13 mouse cellular contexts compared by ENCODE assay signal in the genomic region with DNA sequence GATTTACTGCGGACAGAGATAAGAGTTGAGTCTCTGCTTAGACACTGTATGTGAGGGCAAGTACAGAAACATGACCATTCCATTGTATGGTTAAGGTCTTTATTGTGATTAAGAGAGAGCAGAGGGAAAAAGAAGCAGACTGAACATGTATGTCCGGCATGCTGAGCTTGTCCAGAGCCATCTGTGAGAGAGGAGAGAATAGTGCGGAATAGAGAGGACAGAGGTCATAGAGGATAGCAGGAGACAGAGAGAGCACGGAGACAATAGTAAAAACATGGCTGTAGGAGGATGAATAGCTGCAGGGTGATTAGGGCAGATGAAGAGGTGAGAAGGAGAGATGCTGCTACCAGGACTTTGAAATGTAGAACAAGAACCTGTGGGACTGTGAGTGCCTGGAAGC.
A peak's percentile ranks its signal among the peaks of the same experiment; 100 is the strongest.
DNase-seq lines count a peak whose midpoint lies in the region; ATAC-seq and TF ChIP-seq lines count a peak whose summit lies in the region.
"Had no signal": no experiment of that assay in that cellular context is flagged by ENCODE, and none has a peak within 500 bp of the region (broad histone marks: within the 10 kb centered on the region; RNA-seq: fewer than 3 reads in every experiment).

No protein-coding gene starts in this region.

- no peaks in the 10 kb centered on the region for H3K9me3 ChIP-seq in forebrain, embryonic 12.5 days
- H3K9me3 ChIP-seq in forebrain, embryonic 11.5 days (ENCODE audit: control insufficient read depth, low read length): no peaks in the 10 kb centered on the region
- H3K9me3 ChIP-seq in kidney, postnatal 0 days (replicated peaks; ENCODE audit: low read length): no peaks in the 10 kb centered on the region
- H3K9me3 ChIP-seq in hindbrain, embryonic 15.5 days: no peaks in the 10 kb centered on the region
- no peaks in the 10 kb centered on the region for H3K9me3 ChIP-seq in midbrain, postnatal 0 days (ENCODE audit: low read length)
- H3K9me3 ChIP-seq: G1E had no signal

- no peak overlapping the region for H3K9ac ChIP-seq in forebrain, embryonic 12.5 days
- H3K9ac ChIP-seq in forebrain, embryonic 11.5 days (ENCODE audit: low read length): no peak overlapping the region
- H3K9ac ChIP-seq in kidney, postnatal 0 days (ENCODE audit: low read depth, low read length): no peak overlapping the region
- no peak overlapping the region for H3K9ac ChIP-seq in hindbrain, embryonic 15.5 days
- H3K9ac ChIP-seq in midbrain, postnatal 0 days (replicated peaks; ENCODE audit: low read length, poor library complexity, severe bottlenecking): no peak overlapping the region

- no peak overlapping the region for H3K4me2 ChIP-seq in forebrain, embryonic 12.5 days
- no peak overlapping the region for H3K4me2 ChIP-seq in forebrain, embryonic 11.5 days (ENCODE audit: low read depth, low read length, severe bottlenecking)
- H3K4me2 ChIP-seq in kidney, postnatal 0 days (ENCODE audit: low read length): 0 out of 2 replicates have a peak overlapping the region, but pooled peaks have one; percentile 30
- H3K4me2 ChIP-seq in hindbrain, embryonic 15.5 days: peak overlapping the region; percentile 26
- no peak overlapping the region for H3K4me2 ChIP-seq in midbrain, postnatal 0 days (ENCODE audit: low read depth, low read length, poor library complexity, severe bottlenecking)

- ATAC-seq in forebrain, embryonic 12.5 days (ENCODE audit: low FRiP score): 0 out of 2 replicates have a peak, but pooled peaks have one; percentile 41
- no peak for ATAC-seq in forebrain, embryonic 11.5 days (replicated peaks; ENCODE audit: low FRiP score)
- ATAC-seq in kidney, postnatal 0 days (replicated peaks; ENCODE audit: low FRiP score, low read depth): no peak
- peak; percentile 55; the same call in 1 of the 2 replicates for ATAC-seq in hindbrain, embryonic 15.5 days (ENCODE audit: low FRiP score, low read depth)
- no peak for ATAC-seq in midbrain, postnatal 0 days (ENCODE audit: low FRiP score)
- ATAC-seq: activated CD4-positive, CD25-positive, alpha-beta regulatory T cell, adult 4 months had no signal

- H3K27me3 ChIP-seq in forebrain, embryonic 12.5 days: no peaks in the 10 kb centered on the region
- no peaks in the 10 kb centered on the region for H3K27me3 ChIP-seq in forebrain, embryonic 11.5 days (ENCODE audit: control insufficient read depth, insufficient read depth, low read length)
- no peaks in the 10 kb centered on the region for H3K27me3 ChIP-seq in kidney, postnatal 0 days (ENCODE audit: insufficient read depth, low read length)
- no peaks in the 10 kb centered on the region for H3K27me3 ChIP-seq in hindbrain, embryonic 15.5 days
- H3K27me3 ChIP-seq in midbrain, postnatal 0 days (ENCODE audit: insufficient read depth, low read length): no peaks in the 10 kb centered on the region

- no peak for TF ChIP-seq CTCF in kidney, postnatal 0 days (IDR thresholded peaks at IDR 0.05; ENCODE audit: low read depth)
- TF ChIP-seq CTCF in midbrain, postnatal 0 days (IDR thresholded peaks at IDR 0.05): no peak

- no peak overlapping the region for H3K4me3 ChIP-seq in forebrain, embryonic 12.5 days (replicated peaks)
- H3K4me3 ChIP-seq in forebrain, embryonic 11.5 days (ENCODE audit: low read depth, low read length): no peak overlapping the region
- H3K4me3 ChIP-seq in kidney, postnatal 0 days (replicated peaks; ENCODE audit: low read depth, low read length): no peak overlapping the region
- H3K4me3 ChIP-seq in hindbrain, embryonic 15.5 days: no peak overlapping the region
- H3K4me3 ChIP-seq in midbrain, postnatal 0 days (ENCODE audit: low read depth, low read length): no peak overlapping the region
- H3K4me3 ChIP-seq: erythroblast, embryonic 14.5 days had no signal

- WGBS in forebrain, embryonic 12.5 days: 70% methylated on average over 4 of the region's 4 CpGs
- WGBS in forebrain, embryonic 11.5 days: 76% methylated on average over 4 of the region's 4 CpGs
- 23% methylated on average over 4 of the region's 4 CpGs for WGBS in kidney, postnatal 0 days
- WGBS in hindbrain, embryonic 15.5 days: 41% methylated on average over 4 of the region's 4 CpGs
- WGBS in midbrain, postnatal 0 days: 57% methylated on average over 4 of the region's 4 CpGs

- H3K36me3 ChIP-seq in forebrain, embryonic 12.5 days (replicated peaks): no peaks in the 10 kb centered on the region
- H3K36me3 ChIP-seq in forebrain, embryonic 11.5 days (ENCODE audit: control insufficient read depth, insufficient read depth, low read length): no peaks in the 10 kb centered on the region
- H3K36me3 ChIP-seq in kidney, postnatal 0 days (ENCODE audit: insufficient read depth, low read length): no peaks in the 10 kb centered on the region
- no peaks in the 10 kb centered on the region for H3K36me3 ChIP-seq in hindbrain, embryonic 15.5 days
- H3K36me3 ChIP-seq in midbrain, postnatal 0 days (ENCODE audit: insufficient read depth, low read length): no peaks in the 10 kb centered on the region
- H3K36me3 ChIP-seq: G1E had no signal

- H3K27ac ChIP-seq in forebrain, embryonic 12.5 days: no peak overlapping the region
- no peak overlapping the region for H3K27ac ChIP-seq in forebrain, embryonic 11.5 days (ENCODE audit: low read depth, low read length)
- peak overlapping the region; percentile 65 for H3K27ac ChIP-seq in kidney, postnatal 0 days
- H3K27ac ChIP-seq in hindbrain, embryonic 15.5 days (replicated peaks): peak overlapping the region; percentile 70
- H3K27ac ChIP-seq in midbrain, postnatal 0 days (ENCODE audit: low read depth, low read length): peak overlapping the region; percentile 47

- H3K4me1 ChIP-seq in forebrain, embryonic 12.5 days: peaks cover 13% of the 10 kb centered on the region
- no peaks in the 10 kb centered on the region for H3K4me1 ChIP-seq in forebrain, embryonic 11.5 days (replicated peaks; ENCODE audit: control insufficient read depth, insufficient read depth, low read length)
- H3K4me1 ChIP-seq in kidney, postnatal 0 days (replicated peaks; ENCODE audit: insufficient read depth, low read length): peaks cover 20% of the 10 kb centered on the region
- H3K4me1 ChIP-seq in hindbrain, embryonic 15.5 days (replicated peaks): peaks cover 18% of the 10 kb centered on the region
- H3K4me1 ChIP-seq in midbrain, postnatal 0 days (ENCODE audit: insufficient read depth, low read length): no peaks in the 10 kb centered on the region

- no peak for DNase-seq in forebrain, embryonic 11.5 days (ENCODE audit: low spot score)
- peak; percentile 35 for DNase-seq in kidney, postnatal 0 days (ENCODE audit: low spot score)
- no peak for DNase-seq in kidney, adult 11 months
- no peak for DNase-seq in midbrain, postnatal 0 days (ENCODE audit: low spot score)
- no peak for DNase-seq in adrenal gland, postnatal 25 days
- DNase-seq in thymus, postnatal 4 days: no peak
- DNase-seq: lung, postnatal 4 days; thymus, postnatal 36 days had no signal

Comparison
In these comparisons a context has a peak if more than half of its experiments do, and no peak if none do; other contexts are left out.
1. ATAC-seq: peak in forebrain, embryonic 12.5 days (single experiment) and hindbrain, embryonic 15.5 days (single experiment); none in forebrain, embryonic 11.5 days (single experiment), kidney, postnatal 0 days (single experiment) and midbrain, postnatal 0 days (single experiment).
2. H3K27ac ChIP-seq: peak in kidney, postnatal 0 days (single experiment), hindbrain, embryonic 15.5 days (single experiment) and midbrain, postnatal 0 days (single experiment); none in forebrain, embryonic 12.5 days (single experiment) and forebrain, embryonic 11.5 days (single experiment).
3. H3K4me2 ChIP-seq: peak in kidney, postnatal 0 days (single experiment) and hindbrain, embryonic 15.5 days (single experiment); none in forebrain, embryonic 12.5 days (single experiment), forebrain, embryonic 11.5 days (single experiment) and midbrain, postnatal 0 days (single experiment).